Mouse (Mus musculus) right cerebral cortex, postnatal 36 days (tissue): ENCODE data around the gene Ikzf3.

Experiments
- DNase-seq, 2 experiments: peaks; one replicate each; pipeline ENCODE4 v3.0.0; 2022; ENCODE audit warnings: low spot score in 2 of 2, mixed read lengths in 1 of 2

Ikzf3 gene

GRCm38 (mm10) chr11:98446562-98447474 is 99.0 kb downstream of the Ikzf3 start:
- DNase-seq: no peak

GRCm38 (mm10) chr11:98446213-98446561 is 99.6 kb downstream of the Ikzf3 start, which contains the start of gene Grb7:
Gene Grb7 (plus strand): TSS chr11:98446394.
- no peak for DNase-seq

GRCm38 (mm10) chr11:98445679-98446078 is 100.2 kb downstream of the Ikzf3 start:
- no peak for DNase-seq

GRCm38 (mm10) chr11:98445238-98445637 is 100.6 kb downstream of the Ikzf3 start:
- no peak for DNase-seq

GRCm38 (mm10) chr11:98443688-98444087 is 102.1 kb downstream of the Ikzf3 start:
- no peak for DNase-seq

GRCm38 (mm10) chr11:98438331-98439158 is 107.3 kb downstream of the Ikzf3 start, which contains the start of gene Mien1:
Gene Mien1 (minus strand): TSS chr11:98438991.
- DNase-seq: peak; percentile 91 to 92

GRCm38 (mm10) chr11:98437441-98437840 is 108.4 kb downstream of the Ikzf3 start:
- DNase-seq: no peak

GRCm38 (mm10) chr11:98435723-98436122 is 110.1 kb downstream of the Ikzf3 start:
- DNase-seq: no peak

GRCm38 (mm10) chr11:98431743-98432502 is 113.9 kb downstream of the Ikzf3 start:
- DNase-seq: no peak

GRCm38 (mm10) chr11:98428436-98428835 is 117.4 kb downstream of the Ikzf3 start:
- DNase-seq: no peak

- no peak for DNase-seq
Measured at GRCm38 (mm10) chr11:98426592-98426991, 119.2 kb downstream of the Ikzf3 start.

GRCm38 (mm10) chr11:98418939-98419547 is 126.8 kb downstream of the Ikzf3 start:
- no peak for DNase-seq

GRCm38 (mm10) chr11:98418273-98418672 is 127.6 kb downstream of the Ikzf3 start:
- DNase-seq: no peak

- no peak for DNase-seq
Measured at GRCm38 (mm10) chr11:98417074-98417473, 128.8 kb downstream of the Ikzf3 start.
